In the genomic region with DNA sequence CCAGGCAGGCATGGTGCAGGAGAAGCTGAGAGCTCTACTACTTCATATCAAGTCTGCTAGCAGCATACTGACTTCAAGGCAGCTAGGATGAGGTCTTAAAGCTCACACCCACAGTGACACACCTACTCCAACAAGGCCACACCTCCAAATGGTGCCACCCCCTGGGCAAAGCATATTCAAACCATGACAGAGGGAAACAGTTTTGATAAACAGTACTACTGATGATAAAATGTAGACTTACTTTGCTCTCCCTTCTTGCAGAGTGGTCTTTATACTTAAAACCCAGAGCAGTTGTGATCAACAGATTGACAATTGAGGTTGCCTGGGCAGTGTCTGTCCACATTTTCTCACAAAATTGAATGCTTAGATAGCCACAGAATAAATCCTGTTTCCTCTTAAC, we compare ENCODE assay signal across 7 mouse cellular contexts. TPM values are rescaled to one million over a fixed set of nuclear protein-coding genes. Genes with fewer than 3 reads are reported as not detected.
A peak's percentile ranks its signal among the peaks of the same experiment; 100 is the strongest.
DNase-seq lines count a peak whose midpoint lies in the region; ATAC-seq and TF ChIP-seq lines count a peak whose summit lies in the region.

No protein-coding gene starts in this region.

- no peak for ATAC-seq in heart, postnatal 0 days (ENCODE audit: insufficient read depth, low read depth)
- ATAC-seq in liver, embryonic 11.5 days (replicated peaks; ENCODE audit: low FRiP score), result no peak; the same call in 1 of the 2 replicates

- peaks cover 7% of the 10 kb centered on the region; the same call in 1 of the 2 replicates for H3K4me1 ChIP-seq in heart, postnatal 0 days (ENCODE audit: control insufficient read depth, insufficient read depth)
- peaks cover 9% of the 10 kb centered on the region; the same call in 1 of the 2 replicates for H3K4me1 ChIP-seq in liver, embryonic 11.5 days (replicated peaks; ENCODE audit: control insufficient read depth, insufficient read depth, low read length)

- TF ChIP-seq CTCF in heart, postnatal 0 days (IDR thresholded peaks at IDR 0.05; ENCODE audit: low read depth), result no peak

- H3K4me2 ChIP-seq in heart, postnatal 0 days (ENCODE audit: low read depth, low read length), result peak overlapping the region; percentile 62; the same call in 1 of the 2 replicates
- peak overlapping the region; percentile 64 for H3K4me2 ChIP-seq in liver, embryonic 11.5 days

- H3K36me3 ChIP-seq in heart, postnatal 0 days (replicated peaks; ENCODE audit: control insufficient read depth, insufficient read depth, low read length), result peaks cover 21% of the 10 kb centered on the region
- peaks cover 5% of the 10 kb centered on the region; the same call in 1 of the 2 replicates for H3K36me3 ChIP-seq in liver, embryonic 11.5 days (ENCODE audit: control insufficient read depth, insufficient read depth, low read length)

- TF ChIP-seq EP300 in heart, postnatal 0 days (IDR thresholded peaks at IDR 0.05; ENCODE audit: low read depth), result no peak

- peak overlapping the region; percentile 84; the same call in 1 of the 2 replicates for H3K9ac ChIP-seq in heart, postnatal 0 days (replicated peaks; ENCODE audit: low read depth, low read length)
- no peak overlapping the region for H3K9ac ChIP-seq in liver, embryonic 11.5 days (ENCODE audit: low read depth, low read length)

- peak overlapping the region; percentile 92 for H3K27ac ChIP-seq in heart, postnatal 0 days (ENCODE audit: low read depth)
- peak overlapping the region; percentile 66 for H3K27ac ChIP-seq in liver, embryonic 11.5 days (ENCODE audit: low read depth, low read length)

- H3K27me3 ChIP-seq in heart, postnatal 0 days (ENCODE audit: control insufficient read depth, insufficient read depth, low read length), result no peaks in the 10 kb centered on the region
- no peaks in the 10 kb centered on the region for H3K27me3 ChIP-seq in liver, embryonic 11.5 days (replicated peaks; ENCODE audit: control insufficient read depth, insufficient read depth, low read length)

- DNase-seq in right cerebral cortex, postnatal 4 days, result peak; percentile 12
- DNase-seq in right cerebral cortex, adult 2 months (ENCODE audit: low spot score in 2 of 2), result no peak
- DNase-seq in cerebellum, adult 9-10 months, result peak; percentile 53
- peak; percentile 20 for DNase-seq in heart, postnatal 0 days (ENCODE audit: low spot score)
- DNase-seq in liver, embryonic 11.5 days (ENCODE audit: low spot score), result peak; percentile 39
- peak; percentile 11 to 34 for DNase-seq in natural killer cell, adult 2 months (ENCODE audit: low spot score in 2 of 2)
- DNase-seq in layer of hippocampus, postnatal 10 days (ENCODE audit: low spot score in 2 of 2), result no peak

- H3K9me3 ChIP-seq in heart, postnatal 0 days (replicated peaks; ENCODE audit: control insufficient read depth, low read length), result no peaks in the 10 kb centered on the region
- H3K9me3 ChIP-seq in liver, embryonic 11.5 days (ENCODE audit: control insufficient read depth, low read length), result no peaks in the 10 kb centered on the region

- H3K4me3 ChIP-seq in heart, postnatal 0 days (ENCODE audit: low read depth, low read length), result peak overlapping the region; percentile 74
- H3K4me3 ChIP-seq in liver, embryonic 11.5 days (ENCODE audit: low read depth, low read length), result no peak overlapping the region; the same call in 1 of the 2 replicates

RNA-seq across cellular contexts. Expression of a gene that starts 0.8 kb away (rescaled TPM):
- total RNA-seq in heart, postnatal 0 days (2014; rRNA removed; ENCODE audit: low replicate concordance), result 26.9 and 33.7 TPM in 2 replicates
- 48.7 and 52.5 TPM in 2 replicates for polyA plus RNA-seq in heart, postnatal 0 days (2015; fragmentation: Nextera tagmentation; extraction: Ambion mirVana)
- 63.4 and 72.4 TPM in 2 replicates for polyA plus RNA-seq in liver, embryonic 11.5 days (2014; fragmentation: Nextera tagmentation; extraction: Ambion mirVana)
- total RNA-seq in layer of hippocampus, postnatal 10 days (2021), result 10 to 100 TPM; 90.7 to 92.6 TPM

RNA-seq across cellular contexts. Expression of a gene that starts 57.8 kb away (rescaled TPM):
- total RNA-seq in heart, postnatal 0 days (2014; rRNA removed; ENCODE audit: low replicate concordance), result 7.4 and 8.9 TPM in 2 replicates
- polyA plus RNA-seq in heart, postnatal 0 days (2015; fragmentation: Nextera tagmentation; extraction: Ambion mirVana), result 7.0 and 7.8 TPM in 2 replicates
- 17.1 and 17.5 TPM in 2 replicates for polyA plus RNA-seq in liver, embryonic 11.5 days (2014; fragmentation: Nextera tagmentation; extraction: Ambion mirVana)
- total RNA-seq in layer of hippocampus, postnatal 10 days (2021), result 1 to 10 TPM; 9.4 to 9.8 TPM

Comparison
In these comparisons a context has a peak if more than half of its experiments do, and no peak if none do; other contexts are left out.
1. DNase-seq: peak in right cerebral cortex, postnatal 4 days (single experiment), cerebellum, adult 9-10 months (single experiment), heart, postnatal 0 days (single experiment), liver, embryonic 11.5 days (single experiment) and natural killer cell, adult 2 months (2 of 2); none in right cerebral cortex, adult 2 months (0 of 2) and layer of hippocampus, postnatal 10 days (0 of 2).